Mouse (Mus musculus) stomach, postnatal 0 days (tissue): Measurements from ENCODE around the gene 3300002I08Rik. TPM values are rescaled to one million over a fixed set of nuclear protein-coding genes. Genes with fewer than 3 reads are reported as not detected.
"Not testable (repeated sequence)": the region's sequence is repeated elsewhere in the genome, so short reads cannot be mapped to it uniquely, and the experiment has no call there.

ENCODE experiments used
- ATAC-seq: fragments of 200-750 bp; cut with Nextera tagmentation; 2 replicates; pipeline ENCODE4 v1.8.0; 2017; ENCODE audit not compliant: low FRiP score, low TSS enrichment
- DNase-seq: peaks from one replicate; pipeline ENCODE4 v3.0.0-alpha.2; 2016; ENCODE audit warnings: low spot score
- H3K27ac ChIP-seq: fragments of 300-500 bp; sonication (generic); replicated peaks from 2 replicates; pipeline ENCODE4 v1.5.1; 2014; ENCODE audit warnings: mild to moderate bottlenecking, control low read depth
- H3K27me3 ChIP-seq: fragments of 300-500 bp; sonication (generic); 2 replicates; pipeline ENCODE4 v1.6.1; 2014; ENCODE audit warnings: low read length; ENCODE audit not compliant: control insufficient read depth, insufficient read depth
- H3K36me3 ChIP-seq: fragments of 300-500 bp; sonication (generic); 2 replicates; pipeline ENCODE4 v1.6.1; 2014; ENCODE audit warnings: low read length, mixed read lengths; ENCODE audit not compliant: control insufficient read depth, insufficient read depth
- H3K4me1 ChIP-seq: fragments of 300-500 bp; sonication (generic); replicated peaks from 2 replicates; pipeline ENCODE4 v1.6.1; 2014; ENCODE audit warnings: antibody characterized with exemption; ENCODE audit not compliant: control insufficient read depth, insufficient read depth
- H3K4me2 ChIP-seq: fragments of 300-500 bp; sonication (generic); replicated peaks from 2 replicates; pipeline ENCODE4 v1.6.1; 2014; ENCODE audit warnings: low read depth, mild to moderate bottlenecking, control low read depth, moderate library complexity
- H3K4me3 ChIP-seq: fragments of 300-500 bp; sonication (generic); 2 replicates; pipeline ENCODE4 v1.5.1; 2014; ENCODE audit warnings: low read depth, low read length, control low read depth
- H3K9ac ChIP-seq: fragments of 300-500 bp; sonication (generic); 2 replicates; pipeline ENCODE4 v1.6.1; 2014; ENCODE audit warnings: mild to moderate bottlenecking, low read length, control low read depth, mixed read lengths
- H3K9me3 ChIP-seq: fragments of 300-500 bp; sonication (generic); 2 replicates; pipeline ENCODE4 v1.6.1; 2016; ENCODE audit warnings: low read length; ENCODE audit not compliant: control insufficient read depth
- CTCF ChIP-seq: IDR thresholded peaks from 2 replicates; pipeline ENCODE4 v1.5.1; 2016; ENCODE audit warnings: antibody characterized with exemption, low read depth, mild to moderate bottlenecking, moderate library complexity
- EP300 ChIP-seq: optimal IDR thresholded peaks from 2 replicates; pipeline ENCODE3; 2016; ENCODE audit warnings: antibody characterized with exemption
- WGBS: fragments of 180-500 bp; shearing (Covaris S2); extraction: QIAGEN DNeasy Blood & Tissue Kit; methylation state at CpG from one replicate; pipeline ENCODE4 v1.1.7; 2014; 5-methylcytosine and 5-hydroxymethylcytosine counted together
- polyA plus RNA-seq: library from polyadenylated mRNA; unstranded; fragments of >200 nt; fragmentation: Nextera tagmentation; extraction: Ambion mirVana; gene quantifications from 2 replicates; pipeline ENCODE4 v1.2.1, GENCODE M21; 2015

3300002I08Rik gene
- 2.4 and 2.5 TPM in 2 replicates for polyA plus RNA-seq

DNA sequence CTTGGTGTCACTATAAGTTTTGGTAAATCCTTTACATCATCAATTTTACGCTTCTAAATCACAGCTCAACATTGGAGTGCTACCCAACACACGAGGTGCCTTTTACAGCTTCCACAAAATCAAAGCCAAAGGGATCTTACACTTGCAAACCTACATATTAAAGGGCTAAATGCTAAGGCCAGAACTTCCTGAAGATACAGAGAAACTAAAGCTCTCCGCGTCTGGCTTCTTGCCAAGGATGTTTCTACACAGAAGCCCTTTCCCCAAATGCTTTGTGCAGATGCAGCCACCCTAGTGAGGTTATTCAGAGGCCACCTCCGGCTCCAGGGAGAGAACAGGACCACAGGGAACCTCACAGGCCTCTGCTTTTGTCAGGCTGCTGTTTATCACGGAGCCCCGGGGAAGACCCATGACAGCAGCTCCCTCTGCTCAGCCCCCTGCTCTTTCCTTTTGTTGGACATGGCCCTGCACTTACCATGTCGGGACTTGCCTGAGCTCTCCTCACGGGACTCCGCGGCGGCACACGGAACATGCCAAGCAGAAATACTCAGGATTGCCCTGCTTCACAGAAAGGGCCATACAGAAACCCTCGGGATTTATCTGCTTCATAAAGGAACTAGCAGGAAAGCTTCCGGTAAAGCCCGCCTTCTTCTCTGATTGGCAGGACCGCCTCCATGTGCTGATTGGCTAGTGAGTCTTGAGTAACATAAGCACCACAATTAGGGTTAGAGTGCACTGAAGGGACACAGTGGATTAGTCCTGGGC is at the start of gene 3300002I08Rik:
Gene 3300002I08Rik, minus strand, starts transcription at position 653 of the 765 bp plus-strand sequence.
- peak within 1 kb of the TSS; percentile 75 for H3K9ac ChIP-seq
- peak within 1 kb of the TSS; percentile 79 for H3K27ac ChIP-seq
- not testable (repeated sequence) for H3K4me1 ChIP-seq, H3K27me3 ChIP-seq, H3K9me3 ChIP-seq, H3K36me3 ChIP-seq
- DNase-seq (peak; percentile 85), ATAC-seq (peak; percentile 98)
- H3K4me3 ChIP-seq: peak within 1 kb of the TSS; percentile 59
- WGBS: 2% methylated on average over 15 of the region's 17 CpGs
- peak within 1 kb of the TSS; percentile 54 for H3K4me2 ChIP-seq

GRCm38 (mm10) chr2:150412146-150412545 is 49.6 kb upstream of the 3300002I08Rik start:
- not testable (repeated sequence) for H3K4me3 ChIP-seq, H3K27me3 ChIP-seq, DNase-seq, H3K27ac ChIP-seq, H3K9ac ChIP-seq, H3K4me1 ChIP-seq, H3K9me3 ChIP-seq, H3K4me2 ChIP-seq, ATAC-seq, H3K36me3 ChIP-seq
- WGBS: 84% methylated on average over 17 of the region's 17 CpGs

- H3K27ac ChIP-seq: no peak overlapping the region
- TF ChIP-seq EP300: no peak
- TF ChIP-seq CTCF: no peak
- WGBS: 82% methylated on average over 1 of the region's 1 CpGs
- H3K36me3 ChIP-seq: no peaks in the 10 kb centered on the region
- H3K4me2 ChIP-seq: no peak overlapping the region
- ATAC-seq (no peak), DNase-seq (no peak)
- H3K27me3 ChIP-seq: no peaks in the 10 kb centered on the region
- H3K9ac ChIP-seq: no peak overlapping the region
- no peaks in the 10 kb centered on the region for H3K4me1 ChIP-seq
- H3K4me3 ChIP-seq: no peak overlapping the region
- no peaks in the 10 kb centered on the region for H3K9me3 ChIP-seq
Observed at GRCm38 (mm10) chr2:150390198-150390597, 27.6 kb upstream of the 3300002I08Rik start.

DNA sequence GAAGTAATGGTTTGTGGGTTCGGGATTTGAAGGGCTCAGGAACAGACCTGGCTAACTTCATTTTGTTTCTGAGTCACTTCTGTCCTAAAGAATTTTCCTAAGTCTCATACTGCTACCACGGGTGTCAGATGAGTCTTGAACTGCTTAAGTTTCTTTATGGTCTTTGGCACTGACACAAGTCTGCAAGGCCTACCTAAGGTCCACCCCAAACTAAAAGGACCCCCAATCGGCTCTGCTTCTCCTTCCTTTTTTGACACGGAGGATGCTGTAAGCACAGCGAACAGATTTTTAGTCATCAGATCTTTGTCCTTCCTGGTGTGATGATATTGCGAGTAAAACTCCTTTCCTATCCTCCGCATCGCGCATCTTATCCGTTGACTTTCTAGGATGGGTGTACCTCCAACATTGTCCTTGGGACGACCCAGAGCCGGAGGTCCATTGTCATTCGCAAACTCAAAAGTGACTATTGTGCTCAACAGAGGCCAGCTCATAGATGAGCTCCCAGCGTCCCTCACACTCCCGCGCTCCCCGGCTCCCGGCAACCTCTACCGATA is 23.1 kb upstream of the 3300002I08Rik start:
- H3K27me3 ChIP-seq, H3K4me2 ChIP-seq, H3K9ac ChIP-seq, ATAC-seq, H3K4me3 ChIP-seq, H3K4me1 ChIP-seq, H3K9me3 ChIP-seq, H3K27ac ChIP-seq, H3K36me3 ChIP-seq, DNase-seq: not testable (repeated sequence)
- 93% methylated on average over 18 of the region's 19 CpGs for WGBS

GRCm38 (mm10) chr2:150362878-150363229 is 289 bp upstream of the 3300002I08Rik start:
- H3K9me3 ChIP-seq: no peaks in the 10 kb centered on the region
- WGBS: 13% methylated on average over 4 of the region's 4 CpGs
- no peak for TF ChIP-seq CTCF
- TF ChIP-seq EP300: no peak
- H3K27ac ChIP-seq: peak overlapping the region; percentile 79; the same call in 1 of the 2 replicates
- peak overlapping the region; percentile 75 for H3K9ac ChIP-seq
- H3K36me3 ChIP-seq: no peaks in the 10 kb centered on the region
- DNase-seq (no peak), ATAC-seq (peak; percentile 71; the same call in 1 of the 2 replicates)
- H3K4me3 ChIP-seq: peak overlapping the region; percentile 59
- H3K4me2 ChIP-seq: peak overlapping the region; percentile 54
- no peaks in the 10 kb centered on the region for H3K4me1 ChIP-seq
- no peaks in the 10 kb centered on the region for H3K27me3 ChIP-seq

DNA sequence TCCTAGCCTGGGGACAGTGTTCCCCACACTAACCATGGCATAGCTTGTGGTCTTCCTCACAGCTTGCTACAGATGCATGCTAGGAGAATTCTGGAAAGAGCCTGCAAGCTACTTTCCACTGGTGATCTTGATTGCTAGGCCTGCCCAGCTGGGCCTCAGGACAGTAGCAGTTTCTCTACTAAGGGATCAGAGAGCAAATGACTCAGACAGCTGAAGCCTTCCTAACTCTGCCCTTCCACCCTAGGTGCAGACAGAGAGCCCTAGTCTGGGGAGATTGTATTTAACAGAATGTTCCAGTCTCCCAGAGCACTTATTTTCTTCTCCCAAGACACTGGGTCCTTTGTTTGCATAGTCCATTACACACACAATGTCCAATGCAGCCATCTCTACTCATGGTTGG is 5.4 kb downstream of the 3300002I08Rik start:
- ATAC-seq: not testable (repeated sequence)

More for the DNA sequence above, 5.4 kb downstream of the 3300002I08Rik start:
- DNase-seq, H3K4me2 ChIP-seq, H3K36me3 ChIP-seq, H3K27ac ChIP-seq, H3K27me3 ChIP-seq, H3K9me3 ChIP-seq, H3K4me1 ChIP-seq, H3K4me3 ChIP-seq, H3K9ac ChIP-seq: not testable (repeated sequence)
